Mouse (Mus musculus) heart, adult 8-10 months (tissue): ENCODE data around the gene Glrx2. TPM values are rescaled to one million over a fixed set of nuclear protein-coding genes. Genes with fewer than 3 reads are reported as not detected.

Experiments
- DNase-seq: peaks from one replicate; pipeline ENCODE4 v3.0.0; 2022; ENCODE audit warnings: low spot score
- total RNA-seq, 4 experiments: library from RNA; stranded (reverse); gene quantifications; 2 replicates each; pipeline ENCODE4 v1.2.4; 2022

Glrx2 gene
- total RNA-seq, 4 experiments from 2014 or later, result 69.9 to 83.4 (median 76.8) TPM

GRCm38 (mm10) chr1:143742186-143742585 lies 26.0 kb downstream of the Glrx2 start:
- no peak for DNase-seq

- no peak for DNase-seq
These were observed 29.7 kb downstream of the Glrx2 start for GRCm38 (mm10) chr1:143745871-143746270.

GRCm38 (mm10) chr1:143762159-143762558 lies 46.0 kb downstream of the Glrx2 start:
- no peak for DNase-seq

GRCm38 (mm10) chr1:143764443-143764842 lies 48.3 kb downstream of the Glrx2 start:
- DNase-seq, result no peak

GRCm38 (mm10) chr1:143765801-143766200 lies 49.7 kb downstream of the Glrx2 start:
- DNase-seq, result no peak

GRCm38 (mm10) chr1:143766238-143766637 lies 50.1 kb downstream of the Glrx2 start:
- DNase-seq, result no peak

- no peak for DNase-seq
These were observed 54.4 kb downstream of the Glrx2 start for GRCm38 (mm10) chr1:143770444-143771109.

GRCm38 (mm10) chr1:143773082-143773481 lies 56.9 kb downstream of the Glrx2 start:
- DNase-seq, result no peak

- DNase-seq, result no peak
These were observed 57.8 kb downstream of the Glrx2 start for GRCm38 (mm10) chr1:143773909-143774308.

- DNase-seq, result peak; percentile 98
These were observed 60.6 kb downstream of the Glrx2 start, which contains the start of the genes Trove2 and Uchl5 for GRCm38 (mm10) chr1:143776446-143777411. Gene Trove2 (minus strand): TSS chr1:143777068. Gene Uchl5 (plus strand): TSS chr1:143777272.

- DNase-seq, result peak; percentile 10
These were observed 61.5 kb downstream of the Glrx2 start for GRCm38 (mm10) chr1:143777558-143778218.

- DNase-seq, result peak; percentile 26
These were observed 72.6 kb downstream of the Glrx2 start for GRCm38 (mm10) chr1:143788584-143789227.

Other genes with a start within 250 kb of the Glrx2 start
- 1 to 10 TPM; 2.3 to 5.8 (median 3.8) TPM for gene B3galt2, start 75.7 kb upstream of the Glrx2 start, total RNA-seq
- gene Cdc73, start 13.4 kb upstream of the Glrx2 start, total RNA-seq, result 10 to 100 TPM; 55.9 to 58.2 (median 58.0) TPM
- 1 to 10 TPM; 9.0 to 9.5 (median 9.2) TPM for gene Trove2, start 60.7 kb downstream of the Glrx2 start, total RNA-seq
- gene Uchl5, start 60.9 kb downstream of the Glrx2 start, total RNA-seq, result 10 to 100 TPM; 15.6 to 21.7 (median 18.2) TPM